Mouse (Mus musculus) large intestine, adult 2 months (tissue): ENCODE results near the gene Gm765. TPM values are rescaled to one million over a fixed set of nuclear protein-coding genes. Genes with fewer than 3 reads are reported as not detected.

Experiments used
- DNase-seq: peaks from one replicate; pipeline ENCODE4 v3.0.0-alpha.2; 2012; ENCODE audit warnings: low read depth, low spot score
- WGBS: fragments of 180-500 bp; shearing (Covaris S2); methylation state at CpG from one replicate; pipeline ENCODE4 v1.1.7; 2018; 5-methylcytosine and 5-hydroxymethylcytosine counted together
- polyA plus RNA-seq: library from polyadenylated mRNA; depleted of rRNA; stranded (reverse); fragments of >200 nt; gene quantifications from 2 replicates; pipeline ENCODE4 v1.2.3, GENCODE M21; 2012; rRNA removed

The Gm765 gene
- not detected in 2 replicates for polyA plus RNA-seq

GRCm38 (mm10) chr6:98342654-98343053, at the start of gene Gm765:
Gene Gm765 (minus strand): TSS chr6:98342754.
- 58% methylated on average over 5 of the region's 5 CpGs for WGBS
- no peak for DNase-seq

DNA sequence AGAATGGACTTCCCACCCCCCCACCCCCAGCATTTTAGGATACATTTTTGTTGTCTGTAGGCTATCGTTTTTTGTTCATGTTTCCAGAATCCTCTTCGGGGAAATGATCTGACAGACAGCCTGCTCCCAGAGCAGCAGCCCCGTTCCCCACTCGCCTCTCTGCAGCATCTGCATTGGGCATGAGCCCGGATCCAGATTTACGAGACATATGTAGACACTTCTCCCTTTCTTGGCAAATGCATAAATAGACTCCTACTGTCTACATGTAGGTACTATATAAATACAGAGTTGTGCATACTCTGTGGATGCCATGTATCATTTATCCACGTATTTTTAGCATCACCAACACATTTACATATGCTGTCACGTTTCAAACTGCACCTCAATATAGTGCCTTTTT, 42.9 kb upstream of the Gm765 start:
- WGBS: 68% methylated on average over 8 of the region's 8 CpGs
- no peak for DNase-seq

DNA sequence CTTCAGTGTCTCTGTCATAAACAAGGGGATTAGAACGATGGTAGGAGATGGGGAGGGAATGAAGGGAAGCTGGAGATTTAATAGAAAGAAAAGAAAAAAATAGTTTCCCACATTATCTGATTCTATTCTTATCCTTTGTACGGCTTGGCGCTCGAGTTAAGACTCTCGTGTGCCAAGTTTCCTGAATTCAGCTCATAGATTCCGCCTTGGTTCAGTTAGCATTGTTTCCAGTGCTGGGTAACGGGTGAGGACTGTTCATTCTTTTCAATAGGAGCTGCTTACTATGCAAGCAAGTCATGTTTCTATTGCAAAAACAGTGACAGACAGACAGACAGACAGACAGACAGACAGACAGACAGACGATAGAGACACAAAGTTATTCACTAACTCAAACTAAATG, 41.9 kb upstream of the Gm765 start:
- DNase-seq: no peak
- 60% methylated on average over 8 of the region's 8 CpGs for WGBS

DNA sequence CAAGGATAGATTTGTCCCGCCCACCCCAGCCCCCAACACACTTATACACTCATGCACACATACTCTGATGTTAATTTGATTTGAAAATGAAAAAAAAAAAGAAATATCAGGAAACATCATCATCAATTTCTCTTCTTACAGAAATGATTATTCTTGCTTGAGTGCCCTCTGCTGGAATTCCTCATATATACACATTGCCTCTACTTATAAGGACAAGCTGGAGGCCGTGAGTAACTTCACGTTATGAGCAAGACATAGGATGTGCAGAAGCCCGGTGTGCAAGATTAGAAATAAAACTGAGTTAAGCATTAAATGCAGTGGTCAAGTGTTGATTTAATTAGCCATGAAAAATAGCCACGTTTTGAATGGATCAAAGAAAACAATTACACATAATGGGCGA, 40.9 kb upstream of the Gm765 start:
- DNase-seq: no peak
- 27% methylated on average over 6 of the region's 6 CpGs for WGBS

DNA sequence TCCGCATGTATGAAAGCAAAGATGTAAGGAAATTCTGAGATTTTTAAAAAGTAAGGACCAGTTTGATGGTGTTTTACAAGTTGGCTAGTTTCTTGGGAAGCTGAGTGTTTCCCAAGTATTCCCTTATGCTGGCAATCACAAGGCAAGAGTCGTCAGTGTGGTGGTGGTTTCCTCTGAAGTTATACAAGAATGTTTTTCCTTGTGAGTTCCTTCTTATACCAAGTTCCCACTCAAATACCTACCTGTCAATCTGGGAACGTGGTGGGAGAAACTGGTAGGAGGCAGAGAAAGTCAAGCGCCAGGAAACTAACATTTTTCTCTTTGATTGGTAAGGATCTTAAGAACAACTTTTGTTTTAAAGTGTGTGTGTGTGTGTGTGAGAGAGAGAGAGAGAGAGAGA, 23.6 kb upstream of the Gm765 start:
- 86% methylated on average over 4 of the region's 4 CpGs for WGBS
- DNase-seq: no peak

DNA sequence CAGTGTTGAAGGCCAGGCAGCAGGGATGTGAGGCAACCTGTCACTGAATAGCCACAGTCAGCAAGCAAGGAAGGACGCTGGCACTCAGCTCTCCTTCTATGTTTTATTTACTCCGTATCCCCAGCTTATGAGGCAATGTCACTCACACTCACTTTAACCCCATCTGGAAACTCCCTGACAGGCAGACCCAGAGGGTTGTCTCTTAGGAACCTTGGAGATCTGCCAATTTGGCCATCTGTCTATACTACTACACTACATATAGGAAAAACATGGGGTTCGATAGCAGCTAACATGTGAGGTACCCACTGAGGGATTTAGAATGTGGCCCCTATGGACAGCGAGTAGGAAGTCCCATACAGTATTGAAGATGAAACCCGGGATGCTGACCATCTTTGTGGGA, 12.7 kb upstream of the Gm765 start:
- DNase-seq: no peak
- WGBS: 66% methylated on average over 5 of the region's 5 CpGs

DNA sequence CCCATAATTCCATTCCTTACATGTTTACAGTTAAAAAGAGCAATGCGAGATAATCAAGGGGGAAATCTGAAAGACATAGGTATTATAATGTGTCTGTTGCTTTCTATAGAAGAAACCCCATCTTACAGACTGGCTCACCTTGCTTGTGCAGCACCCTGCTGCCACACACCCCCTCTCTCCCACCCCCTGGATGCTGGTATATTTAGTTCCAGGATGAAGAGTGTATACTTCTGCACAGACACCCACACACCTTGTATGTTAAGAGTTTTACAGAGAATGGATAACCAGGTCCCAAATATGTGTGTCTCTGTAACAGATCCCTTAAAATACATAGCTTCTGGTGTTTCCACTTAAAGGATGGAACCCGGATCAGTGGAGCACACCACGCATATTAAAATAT, 10.7 kb upstream of the Gm765 start:
- DNase-seq: no peak
- 89% methylated on average over 3 of the region's 3 CpGs for WGBS

DNA sequence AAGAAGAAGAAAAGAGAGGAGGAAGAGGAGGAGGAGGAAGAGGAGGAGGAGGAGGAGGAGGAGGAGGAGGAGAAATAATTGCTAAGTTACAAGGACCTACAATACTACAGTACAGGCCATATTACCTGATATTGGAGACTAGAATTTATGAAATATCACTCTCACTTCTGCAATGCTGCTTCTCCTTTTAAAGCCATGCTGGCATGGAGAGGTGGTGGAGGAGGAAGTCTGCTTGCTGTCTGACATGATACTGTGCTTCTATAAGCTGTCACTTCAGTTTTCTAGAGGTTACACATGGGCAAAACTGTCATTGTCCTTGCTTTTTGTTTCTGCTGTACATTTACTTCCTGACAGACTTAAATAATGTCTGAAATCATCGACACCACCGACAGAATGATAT, 9.8 kb downstream of the Gm765 start:
- no peak for DNase-seq
- WGBS: 74% methylated on average over 2 of the region's 2 CpGs

DNA sequence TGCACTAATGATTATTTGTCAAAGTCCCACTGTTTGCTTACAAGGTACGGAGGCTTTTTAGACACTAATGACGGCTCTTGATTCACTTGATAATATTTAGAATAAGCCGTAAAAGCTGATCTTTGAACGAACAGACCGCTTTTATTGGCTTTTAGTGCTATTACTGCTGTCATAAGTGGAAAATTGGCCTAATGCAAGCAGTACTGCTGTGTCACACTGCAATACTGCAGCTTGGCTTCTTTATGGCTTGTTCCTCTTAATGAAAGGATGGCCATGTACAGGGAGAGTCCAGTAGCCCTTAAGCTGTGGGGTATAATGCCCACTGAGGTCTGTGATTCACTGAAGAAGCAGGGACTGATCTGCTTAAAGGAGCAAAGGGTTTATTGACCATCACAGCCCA, 30.9 kb downstream of the Gm765 start:
- 24% methylated on average over 5 of the region's 5 CpGs for WGBS

DNA sequence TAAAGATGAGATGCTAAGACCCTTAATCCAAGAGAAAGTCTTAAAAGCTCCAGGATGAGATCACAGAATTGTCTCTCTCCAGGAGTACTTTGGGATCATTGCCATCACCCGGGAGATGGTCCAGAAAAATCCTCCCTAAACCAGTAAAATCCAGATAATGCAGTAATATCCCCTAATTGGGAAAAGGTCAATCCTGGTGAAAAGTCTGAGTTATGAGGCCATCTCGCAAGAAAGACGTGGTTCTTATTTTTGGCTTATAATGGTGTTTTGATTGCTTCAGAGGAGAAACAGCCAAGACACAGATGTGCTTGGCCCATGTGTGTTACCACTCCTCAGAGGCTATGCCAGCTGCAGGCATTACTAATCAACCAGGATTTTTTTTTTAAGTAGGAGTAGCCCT, 34.9 kb downstream of the Gm765 start:
- WGBS: 65% methylated on average over 3 of the region's 3 CpGs
- DNase-seq: no peak

More for the DNA sequence above, 30.9 kb downstream of the Gm765 start:
- DNase-seq: no peak

DNA sequence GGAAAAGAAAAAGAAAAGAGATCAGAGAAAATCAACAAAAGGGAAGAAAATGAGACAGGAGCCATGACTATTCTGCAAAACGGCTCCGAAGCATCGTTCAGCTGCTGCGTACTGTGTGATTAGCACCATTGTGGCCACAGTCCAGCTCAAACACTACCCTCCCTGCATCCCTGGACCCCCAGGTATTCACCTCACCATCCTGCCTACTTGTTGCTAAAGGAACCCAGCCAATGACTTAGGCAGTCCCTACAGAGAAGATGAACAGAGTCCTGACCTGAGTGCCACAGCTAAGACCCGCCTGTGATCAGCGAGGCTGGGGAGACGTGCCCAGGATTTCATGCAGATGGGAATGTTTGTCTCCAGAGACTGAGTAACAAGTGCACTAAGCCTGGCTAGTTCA, 35.4 kb downstream of the Gm765 start:
- DNase-seq: no peak
- WGBS: 71% methylated on average over 7 of the region's 7 CpGs

DNA sequence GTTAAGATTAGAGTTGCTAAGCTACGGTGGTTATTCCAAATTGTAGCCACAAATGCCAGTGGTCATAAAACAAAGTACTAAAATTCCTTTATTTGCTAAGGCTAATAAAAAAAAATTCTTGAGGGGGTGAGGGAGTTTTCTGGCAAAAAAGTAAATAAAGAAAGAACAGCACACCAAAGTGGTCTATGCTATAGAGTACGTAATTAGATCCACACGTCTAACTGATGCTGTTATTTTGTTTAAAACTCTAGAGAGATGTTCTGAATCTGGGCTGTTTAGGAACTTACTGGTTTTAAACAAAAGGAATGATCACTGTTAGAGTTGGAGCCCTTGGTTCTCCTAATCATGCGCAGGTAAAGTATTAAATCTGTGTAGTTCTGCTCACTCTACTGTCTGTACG, 50.5 kb downstream of the Gm765 start:
- 41% methylated on average over 5 of the region's 5 CpGs for WGBS

DNA sequence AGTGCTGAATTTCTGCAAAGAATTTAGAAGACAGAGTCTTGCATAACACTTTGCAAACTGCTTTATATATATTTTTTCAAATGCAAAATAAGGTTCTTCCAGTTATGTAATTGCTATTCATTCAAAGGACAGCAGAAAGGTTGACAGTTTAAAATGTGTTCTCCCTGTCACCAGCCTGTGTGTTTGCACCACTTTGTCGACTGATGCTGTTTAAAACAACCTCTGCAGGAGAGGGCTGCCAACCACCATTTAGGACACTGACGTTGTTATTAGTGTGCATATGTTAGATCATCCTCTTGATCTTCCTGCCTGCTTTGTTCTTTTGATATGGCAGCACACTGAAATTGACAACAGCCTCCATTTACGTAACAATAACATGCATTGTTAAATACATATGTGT, 54.2 kb downstream of the Gm765 start:
- no peak for DNase-seq
- WGBS: 60% methylated on average over 3 of the region's 3 CpGs

More for the DNA sequence above, 50.5 kb downstream of the Gm765 start:
- no peak for DNase-seq

- WGBS: 76% methylated on average over 6 of the region's 6 CpGs
- DNase-seq: no peak
Measured at GRCm38 (mm10) chr6:98287521-98287920, 55.0 kb downstream of the Gm765 start.

GRCm38 (mm10) chr6:98285190-98285589, 57.4 kb downstream of the Gm765 start:
- DNase-seq: no peak
- 73% methylated on average over 2 of the region's 2 CpGs for WGBS

DNA sequence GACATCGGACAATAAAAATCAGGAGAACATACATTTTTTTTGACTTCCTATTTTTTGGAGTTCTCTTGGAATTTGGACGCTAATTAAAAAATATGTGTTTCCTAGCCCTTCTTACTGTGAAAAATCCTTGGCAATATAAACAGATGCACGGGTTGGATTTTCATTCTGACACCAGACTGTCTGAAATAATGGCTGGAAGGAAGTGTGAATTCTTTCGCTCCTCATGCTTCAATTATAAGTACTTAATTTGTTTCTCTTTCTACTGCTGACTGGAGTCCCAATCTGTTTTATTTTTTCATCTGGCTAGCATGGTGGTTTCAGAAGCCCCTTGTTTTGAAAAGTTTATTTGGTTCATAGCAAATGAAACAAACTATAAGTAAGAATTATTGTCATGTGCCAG, 59.8 kb downstream of the Gm765 start:
- 67% methylated on average over 4 of the region's 4 CpGs for WGBS
- no peak for DNase-seq

DNA sequence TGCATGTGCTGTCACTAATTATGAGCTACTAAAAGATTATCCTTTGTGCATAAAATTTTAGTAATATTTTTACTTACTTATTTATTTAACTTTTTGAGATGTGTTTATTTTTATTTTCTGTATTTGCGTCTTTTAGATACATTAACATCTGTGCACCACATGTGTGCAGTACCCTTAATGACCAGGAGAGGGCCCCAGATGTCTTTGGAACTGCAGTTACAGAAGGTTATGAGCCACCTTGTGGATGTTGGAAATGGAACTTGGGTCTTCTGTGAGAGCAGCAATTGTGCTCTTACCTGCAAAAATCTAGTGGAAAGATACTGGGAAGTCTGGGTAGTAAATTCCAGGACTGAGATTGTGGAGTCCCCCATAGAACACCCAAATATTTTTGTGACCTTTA, 71.0 kb downstream of the Gm765 start:
- WGBS: 89% methylated on average over 1 of the region's 1 CpGs

GRCm38 (mm10) chr6:98262961-98263360, 79.6 kb downstream of the Gm765 start:
- no peak for DNase-seq
- WGBS: 52% methylated on average over 2 of the region's 2 CpGs

More for the DNA sequence above, 71.0 kb downstream of the Gm765 start:
- no peak for DNase-seq

GRCm38 (mm10) chr6:98259016-98259415, 83.5 kb downstream of the Gm765 start:
- no peak for DNase-seq
- 20% methylated on average over 2 of the region's 2 CpGs for WGBS

DNA sequence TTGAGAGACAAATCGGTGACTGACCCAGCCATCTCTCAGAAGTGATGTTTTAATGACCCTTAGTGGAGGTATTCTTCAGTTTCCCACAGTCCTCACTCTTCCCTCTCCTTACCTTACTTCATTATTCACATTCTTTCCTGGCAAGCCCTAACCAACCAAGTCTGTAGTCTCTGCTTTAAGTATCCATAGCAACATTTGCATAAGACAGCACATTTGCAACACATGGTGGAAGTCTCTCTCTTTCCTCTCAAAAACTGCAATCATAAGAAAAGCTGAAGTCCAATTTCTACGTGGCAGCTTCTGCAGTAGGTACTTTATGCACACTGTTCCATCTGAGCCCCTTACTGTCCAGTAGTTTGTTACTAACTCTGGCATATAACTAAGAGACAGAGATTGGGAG, 96.1 kb downstream of the Gm765 start:
- 74% methylated on average over 2 of the region's 2 CpGs for WGBS

DNA sequence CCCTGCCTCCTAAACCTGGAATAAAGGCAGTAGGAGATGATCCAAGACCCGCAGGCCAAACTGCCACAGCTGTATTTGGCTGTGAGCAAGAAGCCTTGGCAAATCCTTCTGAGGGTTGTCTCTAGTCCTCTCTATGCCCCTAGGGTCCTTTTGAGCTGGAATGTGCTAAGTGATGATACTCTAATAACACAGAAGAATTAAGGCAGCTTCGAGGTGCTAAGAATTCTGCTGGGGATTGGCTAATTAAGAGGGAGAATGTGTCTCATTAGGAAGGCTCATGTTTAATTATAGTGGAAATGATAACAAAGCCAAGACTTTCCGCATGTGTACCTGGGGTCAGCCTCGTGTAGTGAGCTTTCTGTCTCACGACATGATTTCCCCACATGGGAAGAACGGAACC, 99.4 kb downstream of the Gm765 start:
- WGBS: 67% methylated on average over 6 of the region's 6 CpGs
- no peak for DNase-seq

More for the DNA sequence above, 96.1 kb downstream of the Gm765 start:
- no peak for DNase-seq

- DNase-seq: no peak
- 83% methylated on average over 8 of the region's 8 CpGs for WGBS
Measured at GRCm38 (mm10) chr6:98240561-98241272, 101.8 kb downstream of the Gm765 start.
